Mouse (Mus musculus) C2C12 (cell line): ENCODE measurements around the gene Asic2. TPM values are rescaled to one million over a fixed set of nuclear protein-coding genes. Genes with fewer than 3 reads are reported as not detected.
"Not testable (repeated sequence)": the region's sequence is repeated elsewhere in the genome, so short reads cannot be mapped to it uniquely, and the experiment has no call there.

Experiments
- H3K27me3 ChIP-seq: one replicate; pipeline ENCODE4 v1.6.1; 2011; ENCODE audit not compliant: control insufficient read depth, insufficient read depth, insufficient read length
- H3K36me3 ChIP-seq: one replicate; pipeline ENCODE4 v1.6.1; 2011; ENCODE audit not compliant: control insufficient read depth, insufficient read depth
- H3K4me3 ChIP-seq: one replicate; pipeline ENCODE4 v1.5.1; 2011; ENCODE audit warnings: mild to moderate bottlenecking, control low read depth; ENCODE audit not compliant: poor library complexity, insufficient read depth, severe bottlenecking
- H3K79me2 ChIP-seq: one replicate; pipeline ENCODE4 v1.6.1; 2011; ENCODE audit not compliant: control insufficient read depth, insufficient read depth
- H3K79me3 ChIP-seq: one replicate; pipeline ENCODE4 v1.6.1; 2011; ENCODE audit warnings: low read depth, control low read depth
- H3ac ChIP-seq: one replicate; pipeline ENCODE3; 2011; ENCODE audit warnings: low read depth; ENCODE audit not compliant: control insufficient read depth, insufficient read length
- CEBPB ChIP-seq: IDR thresholded peaks from one replicate; pipeline ENCODE4 v1.6.1; 2011; ENCODE audit warnings: low read depth, mild to moderate bottlenecking, control low read depth, moderate library complexity
- CTCF ChIP-seq: IDR thresholded peaks from one replicate; pipeline ENCODE4 v1.5.1; 2011; ENCODE audit not compliant: control insufficient read depth, insufficient read depth, insufficient read length
- FOSL1 ChIP-seq: IDR thresholded peaks from one replicate; pipeline ENCODE4 v1.8.0; 2011; ENCODE audit warnings: mild to moderate bottlenecking, low read length; ENCODE audit not compliant: poor library complexity, insufficient read depth, severe bottlenecking
- MAX ChIP-seq: IDR thresholded peaks from one replicate; pipeline ENCODE4 v1.6.1; 2011; ENCODE audit warnings: mild to moderate bottlenecking, control low read depth
- MYOD1 ChIP-seq: IDR thresholded peaks from one replicate; pipeline ENCODE4 v1.6.1; 2011; ENCODE audit warnings: low read depth; ENCODE audit not compliant: control insufficient read depth, insufficient read length
- MYOG ChIP-seq: IDR thresholded peaks from one replicate; pipeline ENCODE4 v1.6.1; 2011; ENCODE audit not compliant: control insufficient read depth, insufficient read length; ENCODE audit errors: extremely low read depth
- USF1 ChIP-seq: IDR thresholded peaks from one replicate; pipeline ENCODE4 v1.6.1; 2011; ENCODE audit warnings: low read depth, mild to moderate bottlenecking, control low read depth, moderate library complexity
- polyA plus RNA-seq: library from polyadenylated mRNA; unstranded; fragments of >200 nt; fragmentation: generic; extraction: Trizol; gene quantifications from one replicate; pipeline ENCODE4 v1.2.1, GENCODE M21; 2012; ENCODE audit warnings: missing spikeins

Asic2 gene
- polyA plus RNA-seq, 1 experiment, result not detected

GRCm38 (mm10) chr11:81272677-81273418 is 695.4 kb downstream of the Asic2 start:
- no peak overlapping the region for H3ac ChIP-seq
- no peak for TF ChIP-seq USF1
- TF ChIP-seq FOSL1, result no peak
- TF ChIP-seq MAX, result no peak
- TF ChIP-seq CTCF, result no peak
- no peak for TF ChIP-seq CEBPB

DNA sequence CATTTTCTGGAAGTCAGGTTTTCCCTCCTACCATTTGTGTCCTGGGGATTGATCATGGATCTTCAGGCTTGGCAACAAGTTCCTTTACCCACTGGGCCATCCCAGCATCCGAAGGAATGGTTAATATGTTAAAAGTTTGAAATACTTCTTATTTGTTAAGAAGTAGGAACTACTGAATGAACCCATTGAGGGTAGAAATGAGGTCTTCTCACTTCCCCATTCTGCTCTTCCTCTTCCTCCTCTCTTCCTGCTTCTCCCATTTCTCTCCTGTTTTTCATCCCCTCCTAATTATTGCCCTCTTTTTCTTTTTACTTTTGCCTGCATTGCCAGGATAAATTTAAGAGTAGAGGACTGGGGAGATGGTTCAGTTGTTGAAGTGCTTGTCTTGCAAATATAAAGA is 696.8 kb downstream of the Asic2 start:
- Histone ChIP-seq H3K27me3 (no peaks in the 10 kb centered on the region), H3K79me2 (no peaks in the 10 kb centered on the region)
- no peak for TF ChIP-seq MAX
- TF ChIP-seq USF1, result no peak
- TF ChIP-seq MYOD1, result no peak
- TF ChIP-seq MYOG, result no peak
- TF ChIP-seq FOSL1, result no peak
- no peak for TF ChIP-seq CEBPB
- TF ChIP-seq CTCF, result no peak

More at GRCm38 (mm10) chr11:81272677-81273418, 695.4 kb downstream of the Asic2 start:
- no peaks in the 10 kb centered on the region for H3K79me3 ChIP-seq
- H3K36me3 ChIP-seq, result no peaks in the 10 kb centered on the region
- H3K79me2 ChIP-seq, result no peaks in the 10 kb centered on the region
- H3K27me3 ChIP-seq, result no peaks in the 10 kb centered on the region
- H3K4me3 ChIP-seq, result no peak overlapping the region

DNA sequence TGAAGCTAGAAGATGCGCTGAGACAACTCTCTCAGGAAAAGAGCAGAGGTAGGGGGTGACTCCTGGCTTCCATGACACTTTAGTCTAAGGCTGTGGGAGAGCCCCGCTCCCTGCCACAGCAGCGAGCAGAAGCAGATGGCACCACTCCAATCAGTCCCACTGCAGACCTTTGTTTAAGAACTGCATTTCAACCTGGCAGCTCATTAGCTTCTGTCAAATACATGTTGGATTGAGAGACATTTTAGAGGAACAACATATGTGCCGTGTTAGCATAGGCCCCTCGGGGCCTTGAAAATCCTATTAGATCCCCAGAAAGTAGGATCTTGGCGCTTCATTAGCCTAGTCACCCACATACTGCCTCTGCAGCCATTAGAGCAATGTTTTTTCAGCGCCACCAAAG is 697.7 kb downstream of the Asic2 start:
- Histone ChIP-seq H3ac (no peak overlapping the region), H3K36me3 (no peaks in the 10 kb centered on the region), H3K4me3 (no peak overlapping the region), H3K79me2 (no peaks in the 10 kb centered on the region), H3K27me3 (no peaks in the 10 kb centered on the region), H3K79me3 (no peaks in the 10 kb centered on the region)
- no peak for TF ChIP-seq MYOD1
- TF ChIP-seq MYOG, result no peak
- no peak for TF ChIP-seq CTCF
- no peak for TF ChIP-seq FOSL1
- TF ChIP-seq MAX, result no peak
- no peak for TF ChIP-seq CEBPB
- TF ChIP-seq USF1, result no peak

More for the DNA sequence above, 696.8 kb downstream of the Asic2 start:
- no peak overlapping the region for H3ac ChIP-seq
- no peaks in the 10 kb centered on the region for H3K79me3 ChIP-seq
- H3K36me3 ChIP-seq, result no peaks in the 10 kb centered on the region
- no peak overlapping the region for H3K4me3 ChIP-seq

DNA sequence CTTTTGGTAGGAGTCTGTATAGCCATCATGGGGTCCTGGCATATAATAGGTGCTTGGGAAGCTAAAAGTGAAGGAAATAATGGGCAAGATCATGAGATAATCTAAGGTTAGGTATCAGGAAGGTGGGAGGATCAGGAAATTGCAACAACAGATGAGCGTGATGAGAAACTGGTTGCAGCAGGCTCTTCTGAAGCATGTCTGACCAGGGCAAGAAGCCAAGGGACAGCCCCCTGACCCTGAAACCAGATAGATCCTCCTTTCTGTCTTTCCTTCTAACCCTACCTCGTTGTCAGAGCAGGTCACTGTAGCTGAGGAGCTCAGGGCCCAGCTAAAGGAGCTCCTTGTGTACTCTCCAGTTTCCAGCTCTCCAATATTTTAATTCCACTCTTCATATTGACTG is 704.5 kb downstream of the Asic2 start:
- no peak overlapping the region for H3ac ChIP-seq
- H3K79me3 ChIP-seq, result no peaks in the 10 kb centered on the region
- H3K36me3 ChIP-seq, result no peaks in the 10 kb centered on the region
- H3K27me3 ChIP-seq, result no peaks in the 10 kb centered on the region
- no peak for TF ChIP-seq USF1
- TF ChIP-seq CEBPB, result no peak
- no peak for TF ChIP-seq MAX
- no peak for TF ChIP-seq MYOG
- TF ChIP-seq FOSL1, result no peak
- no peak for TF ChIP-seq CTCF
- no peak for TF ChIP-seq MYOD1
- H3K4me3 ChIP-seq, result no peak overlapping the region
- H3K79me2 ChIP-seq, result no peaks in the 10 kb centered on the region

GRCm38 (mm10) chr11:81263193-81263592 is 705.1 kb downstream of the Asic2 start:
- no peaks in the 10 kb centered on the region for H3K79me2 ChIP-seq
- no peaks in the 10 kb centered on the region for H3K79me3 ChIP-seq
- no peaks in the 10 kb centered on the region for H3K27me3 ChIP-seq
- H3K4me3 ChIP-seq, result no peak overlapping the region
- no peaks in the 10 kb centered on the region for H3K36me3 ChIP-seq
- peak; percentile 27 for TF ChIP-seq MAX
- TF ChIP-seq CTCF, result no peak
- TF ChIP-seq FOSL1, result peak; percentile 62
- TF ChIP-seq MYOD1, result peak; percentile 98
- TF ChIP-seq USF1, result no peak
- H3ac ChIP-seq, result no peak overlapping the region

- no peaks in the 10 kb centered on the region for H3K79me3 ChIP-seq
- no peak overlapping the region for H3K4me3 ChIP-seq
- H3K27me3 ChIP-seq, result no peaks in the 10 kb centered on the region
- no peak overlapping the region for H3ac ChIP-seq
- H3K36me3 ChIP-seq, result no peaks in the 10 kb centered on the region
- TF ChIP-seq MAX (no peak), FOSL1 (no peak)
- no peaks in the 10 kb centered on the region for H3K79me2 ChIP-seq
These were observed 707.0 kb downstream of the Asic2 start for GRCm38 (mm10) chr11:81261259-81261658.

DNA sequence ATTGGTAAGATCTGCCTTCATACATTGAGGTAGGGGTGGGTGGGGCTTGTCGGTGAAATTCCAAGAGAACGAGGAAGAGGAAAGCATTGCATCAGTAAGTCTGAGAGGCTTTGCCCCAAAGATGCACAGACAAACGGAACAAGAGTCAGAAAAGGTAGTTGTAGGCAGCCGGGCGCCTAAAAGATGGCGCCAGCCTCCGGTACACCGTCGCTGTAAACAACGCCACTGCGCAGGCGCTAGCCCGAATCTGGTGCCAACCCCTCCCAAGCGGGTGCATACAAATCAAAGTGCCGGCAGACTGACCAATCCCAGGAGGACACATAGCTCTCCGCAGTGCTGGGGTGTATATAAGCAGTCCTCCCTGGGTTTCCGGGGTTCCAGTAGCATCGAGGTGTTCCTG is 727.1 kb downstream of the Asic2 start:
- not testable (repeated sequence) for H3ac ChIP-seq, H3K27me3 ChIP-seq, H3K4me3 ChIP-seq, H3K79me3 ChIP-seq, H3K79me2 ChIP-seq, H3K36me3 ChIP-seq
